Mouse (Mus musculus) colon, adult 2 months (tissue): ENCODE data around the gene Ttc7b. TPM values are rescaled to one million over a fixed set of nuclear protein-coding genes. Genes with fewer than 3 reads are reported as not detected.

Experiments used
- polyA plus RNA-seq: library from polyadenylated mRNA; depleted of rRNA; stranded (reverse); fragments of >200 nt; gene quantifications from 2 replicates; pipeline ENCODE4 v1.2.3, GENCODE M21; 2012; rRNA removed

Ttc7b gene
- 15.7 and 17.9 TPM in 2 replicates for polyA plus RNA-seq

GRCm38 (mm10) chr12:100520794-100521186, at the start of gene Ttc7b:
Gene Ttc7b, minus strand, starts transcription at chr12:100520826.

Other genes with a start within 250 kb of the Ttc7b start
- 0.53 and 0.54 TPM in 2 replicates for gene Rps6ka5, start 206.2 kb upstream of the Ttc7b start, polyA plus RNA-seq